Mouse (Mus musculus): ENCODE data around the gene Rhoq.

- no peak for TF ChIP-seq POLR2A (IDR thresholded peaks at IDR 0.05; ENCODE audit: borderline replicate concordance, insufficient read depth, low read length)
- TF ChIP-seq CTCF (IDR thresholded peaks at IDR 0.05; ENCODE audit: borderline replicate concordance, insufficient read depth, low read depth, low read length) = no peak
Measured at GRCm38 (mm10) chr17:86970026-86970750, 7.3 kb downstream of the Rhoq start.

Measured in cerebellum, adult 2 months (tissue).